Mouse (Mus musculus): ENCODE results near the gene Prrt1. TPM values are rescaled to one million over a fixed set of nuclear protein-coding genes. Genes with fewer than 3 reads are reported as not detected.
A peak's percentile ranks its signal among the peaks of the same experiment; 100 is the strongest.

The Prrt1 gene
- polyA plus RNA-seq, 2 experiments, result 0.94 to 5.7 TPM

DNA sequence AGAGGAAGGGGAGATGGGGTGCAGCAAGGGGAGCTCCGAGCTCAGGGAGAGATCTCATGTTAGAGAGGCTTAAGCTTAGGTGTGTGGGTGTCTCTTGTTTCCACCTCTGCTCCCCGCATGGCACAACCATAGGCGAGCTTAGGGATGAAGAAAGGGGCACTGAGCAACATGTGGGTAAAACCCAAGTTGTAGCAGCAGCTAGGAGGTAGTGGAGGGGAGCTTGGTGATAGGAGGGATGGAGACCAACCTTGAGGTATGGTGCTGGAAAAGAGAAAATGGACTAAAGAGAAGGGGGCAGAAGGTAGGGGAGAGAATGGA lies 30.5 kb downstream of the Prrt1 start:
- 65% methylated on average over 3 of the region's 3 CpGs for WGBS
- H3K9ac ChIP-seq (ENCODE audit: low read depth, low read length, severe bottlenecking), result no peak overlapping the region
- H3K4me3 ChIP-seq (replicated peaks; ENCODE audit: low read length), result no peak overlapping the region
- no peak for TF ChIP-seq POLR2A (IDR thresholded peaks at IDR 0.05; ENCODE audit: borderline replicate concordance, extremely low read depth, insufficient read depth, insufficient read length)
- no peaks in the 10 kb centered on the region; the same call in 1 of the 2 replicates for H3K36me3 ChIP-seq (ENCODE audit: control insufficient read depth, insufficient read depth, low read length)
- no peak for DNase-seq (ENCODE audit: low spot score)
- no peak overlapping the region for H3K27ac ChIP-seq (replicated peaks; ENCODE audit: low read depth, low read length)
- peaks cover 27% of the 10 kb centered on the region for H3K27me3 ChIP-seq (ENCODE audit: control insufficient read depth, insufficient read depth, low read length)
- peaks cover 7% of the 10 kb centered on the region for H3K4me1 ChIP-seq (ENCODE audit: control insufficient read depth, insufficient read depth, low read length)
- no peaks in the 10 kb centered on the region for H3K9me3 ChIP-seq (ENCODE audit: control insufficient read depth, low read length)
- ATAC-seq (ENCODE audit: low FRiP score, low read depth), result no peak
- no peak overlapping the region for H3K4me2 ChIP-seq (replicated peaks; ENCODE audit: low read depth, low read length, severe bottlenecking)

- 28% methylated on average over 10 of the region's 11 CpGs for WGBS
- no peak for TF ChIP-seq POLR2A (IDR thresholded peaks at IDR 0.05; ENCODE audit: borderline replicate concordance, extremely low read depth, insufficient read depth, insufficient read length)
- Histone ChIP-seq H3K27ac (replicated peaks; ENCODE audit: low read depth, low read length) (no peak overlapping the region), H3K4me1 (ENCODE audit: control insufficient read depth, insufficient read depth, low read length) (peaks cover 7% of the 10 kb centered on the region), H3K4me3 (replicated peaks; ENCODE audit: low read length) (no peak overlapping the region), H3K27me3 (ENCODE audit: control insufficient read depth, insufficient read depth, low read length) (peaks cover 27% of the 10 kb centered on the region), H3K36me3 (ENCODE audit: control insufficient read depth, insufficient read depth, low read length) (no peaks in the 10 kb centered on the region; the same call in 1 of the 2 replicates), H3K9ac (ENCODE audit: low read depth, low read length, severe bottlenecking) (no peak overlapping the region), H3K4me2 (replicated peaks; ENCODE audit: low read depth, low read length, severe bottlenecking) (no peak overlapping the region), H3K9me3 (ENCODE audit: control insufficient read depth, low read length) (no peaks in the 10 kb centered on the region)
- no peak for ATAC-seq (ENCODE audit: low FRiP score, low read depth)
- DNase-seq (ENCODE audit: low spot score), result no peak
Measured at GRCm38 (mm10) chr17:34660259-34660820, 31.0 kb downstream of the Prrt1 start.

GRCm38 (mm10) chr17:34661121-34661591 lies 31.8 kb downstream of the Prrt1 start:
- 5% methylated on average over 18 of the region's 19 CpGs for WGBS
- Histone ChIP-seq H3K4me2 (replicated peaks; ENCODE audit: low read depth, low read length, severe bottlenecking) (peak overlapping the region; percentile 35; the same call in 1 of the 2 replicates), H3K27me3 (ENCODE audit: control insufficient read depth, insufficient read depth, low read length) (peaks cover 27% of the 10 kb centered on the region), H3K4me1 (ENCODE audit: control insufficient read depth, insufficient read depth, low read length) (peaks cover 7% of the 10 kb centered on the region), H3K4me3 (replicated peaks; ENCODE audit: low read length) (peak overlapping the region; percentile 5; the same call in 1 of the 2 replicates), H3K36me3 (ENCODE audit: control insufficient read depth, insufficient read depth, low read length) (no peaks in the 10 kb centered on the region), H3K27ac (replicated peaks; ENCODE audit: low read depth, low read length) (no peak overlapping the region), H3K9ac (ENCODE audit: low read depth, low read length, severe bottlenecking) (no peak overlapping the region), H3K9me3 (ENCODE audit: control insufficient read depth, low read length) (no peaks in the 10 kb centered on the region)
- ATAC-seq (ENCODE audit: low FRiP score, low read depth) (no peak), DNase-seq (ENCODE audit: low spot score) (peak; percentile 11)
- TF ChIP-seq POLR2A (IDR thresholded peaks at IDR 0.05; ENCODE audit: borderline replicate concordance, extremely low read depth, insufficient read depth, insufficient read length), result no peak

- H3K27me3 ChIP-seq (ENCODE audit: control insufficient read depth, insufficient read depth, low read length), result peaks cover 27% of the 10 kb centered on the region
- WGBS, result 75% methylated on average over 1 of the region's 1 CpGs
Measured at GRCm38 (mm10) chr17:34662468-34662867, 33.1 kb downstream of the Prrt1 start.

GRCm38 (mm10) chr17:34662978-34663377 lies 33.6 kb downstream of the Prrt1 start:
- no peak overlapping the region for H3K4me2 ChIP-seq (replicated peaks; ENCODE audit: low read depth, low read length, severe bottlenecking)
- H3K36me3 ChIP-seq (ENCODE audit: control insufficient read depth, insufficient read depth, low read length), result no peaks in the 10 kb centered on the region
- no peak overlapping the region for H3K4me3 ChIP-seq (replicated peaks; ENCODE audit: low read length)
- H3K4me1 ChIP-seq (ENCODE audit: control insufficient read depth, insufficient read depth, low read length), result peaks cover 7% of the 10 kb centered on the region
- H3K27me3 ChIP-seq (ENCODE audit: control insufficient read depth, insufficient read depth, low read length), result peaks cover 27% of the 10 kb centered on the region
- no peak for DNase-seq (ENCODE audit: low spot score)
- no peak overlapping the region for H3K9ac ChIP-seq (ENCODE audit: low read depth, low read length, severe bottlenecking)
- ATAC-seq (ENCODE audit: low FRiP score, low read depth), result no peak
- no peak overlapping the region for H3K27ac ChIP-seq (replicated peaks; ENCODE audit: low read depth, low read length)
- WGBS, result 77% methylated on average over 8 of the region's 8 CpGs
- H3K9me3 ChIP-seq (ENCODE audit: control insufficient read depth, low read length), result no peaks in the 10 kb centered on the region
- no peak for TF ChIP-seq POLR2A (IDR thresholded peaks at IDR 0.05; ENCODE audit: borderline replicate concordance, extremely low read depth, insufficient read depth, insufficient read length)

More at GRCm38 (mm10) chr17:34662468-34662867, 33.1 kb downstream of the Prrt1 start:
- no peak overlapping the region for H3K4me2 ChIP-seq (replicated peaks; ENCODE audit: low read depth, low read length, severe bottlenecking)
- H3K4me3 ChIP-seq (replicated peaks; ENCODE audit: low read length), result no peak overlapping the region
- peaks cover 7% of the 10 kb centered on the region for H3K4me1 ChIP-seq (ENCODE audit: control insufficient read depth, insufficient read depth, low read length)
- DNase-seq (ENCODE audit: low spot score), result no peak
- ATAC-seq (ENCODE audit: low FRiP score, low read depth), result no peak
- no peak overlapping the region for H3K27ac ChIP-seq (replicated peaks; ENCODE audit: low read depth, low read length)
- H3K9ac ChIP-seq (ENCODE audit: low read depth, low read length, severe bottlenecking), result no peak overlapping the region
- H3K9me3 ChIP-seq (ENCODE audit: control insufficient read depth, low read length), result no peaks in the 10 kb centered on the region
- no peak for TF ChIP-seq POLR2A (IDR thresholded peaks at IDR 0.05; ENCODE audit: borderline replicate concordance, extremely low read depth, insufficient read depth, insufficient read length)
- no peaks in the 10 kb centered on the region for H3K36me3 ChIP-seq (ENCODE audit: control insufficient read depth, insufficient read depth, low read length)
